23 mouse cellular contexts compared by ENCODE assay signal in the genomic region with DNA sequence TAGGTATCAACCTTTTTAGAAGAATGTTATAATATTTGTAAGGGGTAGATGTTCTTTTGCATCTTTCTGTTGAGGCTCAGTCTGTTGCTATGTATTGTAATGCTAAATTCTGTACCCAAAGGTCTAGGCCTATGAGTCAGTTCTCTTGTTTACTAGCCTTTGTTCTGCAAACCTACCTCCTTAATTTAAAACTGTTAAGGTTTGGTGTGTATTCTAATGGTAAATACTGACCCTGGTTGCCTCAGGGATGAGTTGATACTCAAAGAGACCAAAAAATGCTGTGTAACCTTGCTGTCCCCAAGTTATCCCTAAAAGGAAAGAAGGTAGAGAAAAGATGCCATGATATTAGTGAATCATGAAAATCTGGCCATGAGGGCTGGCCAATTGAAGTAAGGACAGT.
"Had no signal": no experiment of that assay in that cellular context is flagged by ENCODE, and none has a peak within 500 bp of the region (broad histone marks: within the 10 kb centered on the region; RNA-seq: fewer than 3 reads in every experiment).

No protein-coding gene starts in this region.

- H3K9ac ChIP-seq: heart, embryonic 12.5 days; hindbrain, embryonic 12.5 days; hindbrain, embryonic 14.5 days; intestine, embryonic 15.5 days; limb, embryonic 13.5 days; limb, embryonic 15.5 days; liver, embryonic 12.5 days; liver, embryonic 14.5 days had no signal

- H3K4me3 ChIP-seq: heart, embryonic 10.5 days; heart, embryonic 12.5 days; hindbrain, embryonic 10.5 days; hindbrain, embryonic 12.5 days; intestine, embryonic 15.5 days; limb, embryonic 13.5 days; limb, embryonic 15.5 days; liver, embryonic 12.5 days had no signal

- H3K27me3 ChIP-seq: heart, embryonic 12.5 days; hindbrain, embryonic 12.5 days; intestine, embryonic 15.5 days; limb, embryonic 13.5 days; limb, embryonic 15.5 days; liver, embryonic 12.5 days had no signal

- H3K4me1 ChIP-seq: heart, embryonic 10.5 days; heart, embryonic 12.5 days; hindbrain, embryonic 10.5 days; hindbrain, embryonic 12.5 days; intestine, embryonic 15.5 days; limb, embryonic 13.5 days; limb, embryonic 15.5 days; liver, embryonic 12.5 days had no signal

- DNase-seq: gastrocnemius, postnatal 14 days; gastrocnemius, postnatal 36 days; heart, adult 11 months; heart, postnatal 10 days; heart, postnatal 4 days; kidney, adult 18-20 months; kidney, adult 8-10 months; kidney, postnatal 14 days; kidney, postnatal 36 days; layer of hippocampus, adult 9-11 months; layer of hippocampus, postnatal 36 days; left cerebral cortex, postnatal 4 days had no signal

- H3K36me3 ChIP-seq: heart, embryonic 10.5 days; heart, embryonic 12.5 days; hindbrain, embryonic 10.5 days; hindbrain, embryonic 12.5 days; intestine, embryonic 15.5 days; limb, embryonic 13.5 days; limb, embryonic 15.5 days; liver, embryonic 12.5 days had no signal

- H3K27ac ChIP-seq: heart, embryonic 10.5 days; hindbrain, embryonic 10.5 days; hindbrain, embryonic 12.5 days; hindbrain, embryonic 14.5 days; intestine, embryonic 15.5 days; kidney, postnatal 0 days; limb, embryonic 13.5 days; limb, embryonic 15.5 days; liver, embryonic 12.5 days; liver, embryonic 14.5 days had no signal
